Mouse (Mus musculus) cerebellum, adult 18-20 months (tissue): ENCODE data around the gene Capn5.

Experiments
- DNase-seq, 2 experiments: peaks; one replicate each; pipeline ENCODE4 v3.0.0; 2021

The Capn5 gene

GRCm38 (mm10) chr7:98108636-98109430 is 69.2 kb downstream of the Capn5 start:
- peak; percentile 73 to 83 for DNase-seq

- DNase-seq, result peak in 1 of 2 experiments; percentile 7
Measured at GRCm38 (mm10) chr7:98106272-98106671, 71.8 kb downstream of the Capn5 start.

GRCm38 (mm10) chr7:98104481-98105435 is 73.3 kb downstream of the Capn5 start:
- DNase-seq, result peak in 1 of 2 experiments; percentile 18

DNA sequence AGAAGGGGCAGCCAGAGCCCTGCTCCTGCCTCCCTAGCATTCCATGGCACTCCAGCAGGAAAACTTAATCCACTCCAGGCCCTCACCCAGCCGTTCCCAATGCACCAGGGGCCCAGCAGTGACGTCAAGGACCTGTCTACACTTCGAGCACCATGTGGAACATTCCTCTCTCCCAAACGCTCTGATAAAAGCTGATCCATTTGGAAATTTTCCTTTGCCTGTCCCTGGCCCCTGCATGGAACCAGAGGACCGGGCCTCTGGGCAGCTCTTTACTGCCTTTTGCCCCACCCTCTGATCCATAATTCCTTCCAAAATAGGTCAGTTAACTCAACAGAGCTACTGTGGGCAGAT is 74.2 kb downstream of the Capn5 start:
- DNase-seq, result no peak

- DNase-seq, result peak; percentile 84 to 92
Measured at GRCm38 (mm10) chr7:98103002-98103941, 74.8 kb downstream of the Capn5 start.

DNA sequence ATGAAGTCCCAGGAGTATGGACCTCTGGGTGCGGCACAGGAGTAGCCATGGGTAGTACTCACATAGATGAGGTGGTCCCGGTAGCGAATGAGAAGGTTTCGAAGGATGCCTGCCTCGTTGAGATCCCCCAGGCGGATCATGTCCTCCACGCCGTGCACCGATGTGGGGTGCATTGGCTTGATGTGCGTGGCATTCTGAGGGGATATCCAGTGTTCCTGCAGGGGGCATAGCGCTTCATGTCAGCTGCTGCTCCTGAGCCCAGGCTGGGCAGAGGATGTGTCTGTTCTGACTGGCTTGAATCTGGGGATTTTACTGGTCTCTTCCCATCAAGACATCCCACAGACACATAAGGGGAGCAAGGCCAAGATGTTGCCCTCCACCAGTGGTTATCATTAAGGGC is 75.6 kb downstream of the Capn5 start:
- DNase-seq, result peak in 1 of 2 experiments; percentile 15

DNA sequence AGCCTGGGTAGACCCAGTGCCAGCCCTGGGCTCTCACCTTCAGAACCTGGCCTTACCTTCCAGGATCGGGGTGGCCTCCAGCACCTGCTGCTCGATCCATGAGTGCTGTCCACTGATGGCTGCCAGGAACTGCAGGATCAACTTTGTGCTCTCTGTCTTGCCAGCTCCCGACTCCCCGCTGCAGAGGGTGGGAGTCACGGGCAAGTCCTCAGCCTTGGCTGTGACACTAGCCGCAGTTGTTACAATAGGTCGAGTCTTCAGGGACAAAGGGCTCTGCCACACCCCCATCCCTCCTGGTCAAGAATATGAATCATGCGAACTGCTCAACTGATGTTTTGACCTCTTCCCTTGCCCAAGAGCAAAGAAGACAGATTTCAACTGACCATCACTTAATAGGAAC is 80.5 kb downstream of the Capn5 start:
- DNase-seq, result no peak

DNA sequence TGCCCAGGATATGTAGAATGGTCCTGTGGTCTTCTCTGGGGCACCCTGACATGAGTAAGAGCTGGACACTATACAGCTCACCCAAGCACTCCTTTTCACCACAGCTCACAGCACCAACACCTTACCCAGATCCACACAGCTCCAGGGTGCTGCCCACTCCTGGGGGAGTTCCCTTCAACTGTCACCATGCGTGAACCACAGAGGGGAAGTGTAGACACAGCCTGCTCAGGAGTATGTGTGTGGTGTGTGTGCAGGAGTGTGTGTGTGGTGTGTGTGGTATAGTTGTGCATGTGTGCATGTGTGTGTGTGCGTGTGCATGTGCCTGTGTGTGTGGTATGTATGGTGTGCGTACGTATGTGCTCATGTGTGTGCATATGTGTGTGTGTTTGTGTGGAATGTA is 82.2 kb downstream of the Capn5 start:
- DNase-seq, result no peak

DNA sequence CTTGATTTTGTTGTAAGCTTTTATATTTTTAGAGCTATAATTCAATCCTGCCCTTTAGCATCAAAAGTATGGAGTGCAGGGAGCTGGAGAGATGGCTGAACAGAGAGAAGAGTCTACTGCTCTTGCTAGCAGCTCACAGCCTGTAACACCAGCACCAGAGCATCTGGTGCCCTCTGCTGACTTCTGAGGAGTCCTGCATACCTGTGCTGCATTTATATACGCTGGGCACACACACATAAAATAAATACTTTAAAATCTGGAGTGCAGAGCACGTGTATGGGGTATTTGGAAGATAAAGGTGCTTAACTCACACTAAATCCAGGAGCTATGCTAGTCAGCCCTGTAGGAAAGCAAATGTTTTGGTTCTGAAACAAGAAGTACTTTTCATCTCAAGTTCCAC is 91.7 kb downstream of the Capn5 start:
- no peak for DNase-seq

- no peak for DNase-seq
Measured at GRCm38 (mm10) chr7:98085314-98085713, 92.8 kb downstream of the Capn5 start.

DNA sequence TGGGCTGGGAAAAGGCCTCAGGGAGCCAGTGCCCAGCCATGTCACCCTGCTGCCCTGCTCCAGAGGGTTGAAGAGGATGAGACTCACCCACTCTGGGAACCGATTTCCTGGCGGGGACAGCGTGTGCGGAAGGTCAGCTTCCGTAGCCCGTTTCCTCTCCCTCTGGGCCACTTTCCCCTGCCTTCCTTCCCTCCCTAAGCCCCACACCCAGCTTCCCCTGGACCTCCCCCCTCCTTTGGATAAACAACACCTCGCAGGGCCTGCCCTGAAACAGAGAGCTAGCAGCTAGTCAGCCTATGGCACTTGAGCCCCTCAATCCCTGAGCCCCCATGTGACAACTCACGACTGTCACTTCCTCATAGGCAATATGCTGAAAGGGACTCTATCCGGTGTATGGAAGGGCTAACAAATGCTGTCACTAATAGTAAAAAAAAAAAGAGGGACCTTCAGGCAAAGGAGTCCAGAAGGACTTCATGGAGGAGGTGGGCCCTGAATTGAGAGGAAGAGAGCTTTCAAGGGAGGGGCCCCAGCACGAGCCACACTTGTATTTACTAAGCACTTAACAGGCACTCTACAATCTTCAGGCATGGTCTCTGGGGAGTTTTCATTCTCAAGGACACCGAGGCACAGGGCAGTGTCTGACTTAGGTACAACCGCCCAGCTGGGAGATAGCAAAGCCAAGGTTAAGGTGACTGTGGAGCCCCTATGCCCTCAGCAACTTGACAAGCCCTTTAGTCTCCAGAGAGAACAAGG is 93.4 kb downstream of the Capn5 start:
- DNase-seq, result no peak

DNA sequence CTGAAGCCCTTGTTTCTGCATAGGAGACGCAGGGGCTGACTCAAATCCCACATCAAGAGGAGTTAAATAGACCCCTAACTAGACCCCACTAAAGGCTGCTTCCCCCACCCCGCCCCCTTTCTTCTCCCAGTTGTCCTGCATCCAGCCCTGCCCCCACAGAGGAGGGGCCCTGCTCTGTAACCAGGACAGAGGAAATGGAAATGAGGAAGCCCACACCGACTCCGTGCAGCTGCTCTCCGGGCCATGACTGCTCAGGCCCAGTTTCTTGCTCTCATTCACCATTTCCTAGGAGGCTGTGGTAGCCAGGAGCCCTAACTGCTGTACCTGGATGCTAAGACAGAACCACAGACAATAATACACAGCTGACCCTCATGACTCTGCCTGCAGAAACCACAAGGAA is 95.7 kb downstream of the Capn5 start:
- no peak for DNase-seq

DNA sequence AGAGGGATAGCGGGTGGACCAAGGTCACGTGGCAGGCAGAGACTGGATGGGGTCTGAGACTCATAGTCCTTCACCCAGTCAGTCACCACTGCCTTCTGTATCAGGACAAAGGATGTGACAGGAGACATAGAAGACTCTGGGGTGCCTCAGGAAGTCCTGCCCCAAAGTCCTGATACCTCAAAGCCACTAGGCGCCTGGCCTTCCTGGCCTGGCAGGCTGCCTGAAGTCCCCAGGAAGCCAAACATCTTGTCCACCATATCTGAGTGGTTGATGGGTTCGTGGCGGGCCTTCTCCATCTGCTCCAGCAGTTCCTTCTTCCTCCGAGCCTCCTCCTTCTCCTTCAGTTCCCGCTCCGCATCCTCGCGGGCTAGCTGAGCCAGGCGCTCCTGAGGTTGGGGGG is 100.6 kb downstream of the Capn5 start:
- no peak for DNase-seq

DNA sequence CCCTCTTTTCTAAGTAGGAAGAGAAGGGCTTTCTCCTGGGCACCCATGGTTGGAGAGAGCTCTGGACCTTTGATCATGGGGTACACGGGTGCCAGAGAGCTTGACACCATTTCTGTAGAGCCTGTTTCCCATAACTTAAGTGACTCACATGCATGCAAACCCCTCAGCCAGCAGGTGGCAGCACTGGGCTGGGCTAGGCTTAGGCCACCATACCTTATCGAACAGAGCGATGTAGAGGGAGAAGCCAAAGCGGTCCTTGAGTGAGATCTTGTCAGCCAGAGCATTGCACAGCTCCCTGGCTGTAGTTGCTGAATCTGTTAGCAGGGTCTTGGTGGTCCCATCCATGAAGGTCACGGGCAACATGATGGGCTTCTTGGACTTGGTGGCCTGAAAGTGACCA is 106.5 kb downstream of the Capn5 start:
- DNase-seq, result peak; percentile 84 to 89
